Mouse (Mus musculus): ENCODE results near the gene Mus81.
"Not testable (repeated sequence)": the region's sequence is repeated elsewhere in the genome, so short reads cannot be mapped to it uniquely, and the experiment has no call there.

Gene Mus81

DNA sequence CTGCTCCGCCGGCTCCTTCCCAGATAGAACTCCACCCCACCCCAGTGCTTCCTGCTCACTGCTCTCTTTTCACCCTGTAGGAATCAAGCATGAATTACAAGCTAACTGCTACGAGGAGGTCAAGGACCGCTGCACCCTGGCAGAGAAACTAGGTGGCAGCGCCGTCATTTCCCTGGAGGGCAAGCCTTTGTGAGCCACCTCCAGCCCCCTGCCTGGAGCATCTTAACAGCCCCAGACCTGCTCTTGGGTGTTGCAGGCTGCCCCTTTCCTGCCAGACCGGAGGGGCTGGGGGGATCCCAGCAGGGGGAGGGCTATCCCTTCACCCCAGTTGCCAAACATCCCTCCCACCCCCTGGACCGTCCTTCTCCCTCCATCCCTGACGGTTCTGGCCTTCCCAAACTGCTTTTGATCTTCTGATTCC, 5.1 kb upstream of the Mus81 start:
- intact Hi-C loops (cut with DNase I), result not testable (repeated sequence)

DNA sequence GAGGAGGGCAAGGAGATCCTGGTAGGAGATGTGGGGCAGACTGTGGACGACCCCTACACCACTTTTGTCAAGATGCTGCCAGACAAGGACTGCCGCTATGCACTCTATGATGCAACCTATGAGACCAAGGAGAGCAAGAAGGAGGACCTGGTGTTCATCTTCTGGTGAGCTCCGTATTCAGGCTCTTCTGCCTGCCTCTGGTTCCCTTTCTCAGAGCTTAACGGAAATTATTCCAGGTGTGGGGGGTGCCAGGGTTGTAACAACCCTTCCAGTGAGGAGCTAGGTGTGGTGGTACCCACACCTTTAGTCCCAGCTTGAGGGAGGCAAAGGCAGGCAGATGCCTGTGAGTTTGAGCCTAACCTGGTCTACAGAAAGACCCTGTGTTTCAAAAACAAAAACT, 4.4 kb upstream of the Mus81 start:
- intact Hi-C loops (cut with DNase I), result no loop called here

DNA sequence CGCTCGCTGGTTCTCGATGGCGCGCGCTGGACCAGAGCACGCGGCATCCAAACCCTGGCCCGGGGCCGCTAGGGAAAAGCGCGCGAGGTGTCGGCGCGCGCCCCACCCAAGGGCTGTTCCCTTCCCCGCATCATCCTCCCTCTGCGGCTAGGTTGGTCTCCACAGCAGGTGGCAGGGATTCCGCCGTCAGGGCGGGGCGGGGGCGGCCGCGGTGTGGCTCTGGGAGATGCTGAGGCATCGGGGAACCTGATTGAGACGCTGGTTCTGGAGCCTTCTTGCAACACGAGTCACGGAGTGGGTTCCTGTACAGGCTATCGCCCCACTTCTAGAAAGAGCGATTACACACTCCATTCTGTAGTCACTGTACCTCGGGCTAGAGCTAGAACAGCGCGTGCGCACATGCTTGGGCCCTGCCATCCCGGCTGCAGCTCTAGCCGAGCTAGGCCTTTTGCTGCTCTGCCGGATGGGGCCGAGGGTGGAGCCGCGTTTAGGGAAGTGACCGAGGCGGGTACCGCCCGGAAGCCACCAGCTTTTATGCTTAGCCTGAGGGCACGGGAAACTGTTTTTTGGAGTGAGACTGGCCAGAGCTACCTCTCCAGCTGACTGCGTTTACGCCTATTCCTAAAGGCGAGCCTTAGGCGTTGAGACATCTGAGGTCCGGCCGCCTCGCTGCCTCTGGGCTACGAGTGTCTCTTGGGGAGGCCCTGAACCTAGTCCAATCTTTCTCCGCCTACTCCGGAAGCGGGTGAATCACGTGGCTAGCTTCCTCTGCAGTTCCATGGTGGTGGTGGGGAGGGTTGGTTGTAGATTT, 2.9 kb upstream of the Mus81 start:
- intact Hi-C loops (cut with DNase I), result no loop called here

DNA sequence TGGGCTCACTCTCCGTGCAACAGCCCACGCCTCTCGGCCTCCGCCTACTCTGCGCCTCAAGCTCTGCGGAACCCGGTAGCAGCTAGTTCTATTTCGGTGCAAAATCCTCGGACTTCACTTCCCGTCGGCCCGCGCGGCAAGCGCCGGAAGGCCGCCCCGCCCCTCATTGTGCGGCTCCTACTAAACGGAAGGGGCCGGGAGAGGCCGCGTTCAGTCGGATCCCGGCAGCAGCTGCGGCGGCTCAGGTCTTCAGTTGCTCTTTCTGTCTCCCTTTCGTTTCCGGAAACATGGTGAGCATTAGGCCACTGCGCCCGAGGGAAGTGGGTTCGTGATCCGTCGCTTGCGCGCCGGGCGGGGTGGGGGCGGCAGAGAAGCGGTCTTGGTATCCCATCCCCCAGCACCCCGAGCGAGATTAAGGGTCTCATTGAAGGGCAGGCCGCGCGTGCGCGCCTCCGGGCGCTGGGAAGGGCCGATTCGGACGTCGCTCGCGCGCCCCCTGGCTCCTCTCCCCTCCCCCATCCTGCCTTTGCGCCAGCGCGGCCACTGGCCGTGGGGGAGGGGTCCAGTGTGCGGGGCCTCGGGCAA, 2.2 kb upstream of the Mus81 start, which contains the start of gene Cfl1:
TSS of gene Cfl1 (plus strand) at position 143 of the 585 bp plus-strand sequence.
- intact Hi-C loops (cut with DNase I), result no loop called here

DNA sequence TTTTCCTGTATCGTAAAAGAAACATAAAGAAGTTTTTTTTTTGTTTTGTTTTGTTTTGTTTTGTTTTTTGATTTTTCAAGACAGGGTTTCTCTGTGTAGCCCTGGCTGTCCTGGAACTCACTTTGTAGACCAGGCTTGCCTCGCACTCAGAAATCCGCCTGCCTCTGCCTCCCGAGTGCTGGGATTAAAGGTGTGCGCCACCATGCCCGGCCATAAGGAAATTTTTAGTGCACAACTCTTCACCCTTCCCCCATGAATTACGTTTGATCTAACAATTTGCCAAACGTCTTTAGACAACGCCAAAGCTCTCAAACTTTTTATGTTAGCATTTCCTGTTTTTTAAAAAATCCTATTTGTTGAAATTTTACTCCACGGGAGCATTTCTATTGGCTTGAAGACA, 1.5 kb upstream of the Mus81 start:
- intact Hi-C loops (cut with DNase I), result loop anchor here (5.0 kb wide), 1 partner anchor 57 kb away; no protein-coding TSS in a partner anchor

DNA sequence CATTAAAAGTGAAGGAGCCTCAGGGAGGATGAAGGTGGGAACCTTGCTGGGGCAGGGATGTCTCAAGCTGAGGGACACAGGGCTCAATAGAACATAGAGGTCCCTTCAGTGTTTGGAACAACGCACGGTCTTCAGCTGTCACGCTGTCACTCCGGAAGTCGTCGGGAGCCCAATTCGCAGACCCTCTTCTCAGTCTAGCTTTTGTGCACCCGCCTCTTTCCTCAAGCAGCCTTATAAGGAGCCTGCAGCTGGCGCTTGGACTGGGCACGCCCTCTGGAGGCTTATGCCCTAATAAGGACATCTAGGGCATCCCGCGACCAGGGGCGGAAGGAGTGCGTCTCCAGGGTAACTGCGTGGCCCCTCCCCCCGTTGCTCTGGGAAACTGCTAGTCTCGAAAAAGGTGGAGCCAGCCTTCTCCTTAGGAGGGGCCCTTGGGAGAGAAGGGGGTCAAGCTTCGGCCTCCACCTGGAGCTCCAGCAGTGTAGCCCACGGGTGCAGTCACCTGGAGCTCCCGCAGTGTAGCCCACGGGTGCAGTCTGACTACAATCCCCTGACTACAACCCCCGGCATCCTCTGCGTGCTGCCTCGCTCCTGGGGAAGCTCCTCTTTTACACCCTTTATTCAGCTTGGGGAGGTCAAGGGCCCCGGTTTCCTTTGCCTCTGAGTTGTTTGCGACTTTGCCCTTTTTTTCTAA, 823 bp upstream of the Mus81 start:
- intact Hi-C loops (cut with DNase I), result loop anchor here (5.0 kb wide), 1 partner anchor 57 kb away; no protein-coding TSS in a partner anchor

DNA sequence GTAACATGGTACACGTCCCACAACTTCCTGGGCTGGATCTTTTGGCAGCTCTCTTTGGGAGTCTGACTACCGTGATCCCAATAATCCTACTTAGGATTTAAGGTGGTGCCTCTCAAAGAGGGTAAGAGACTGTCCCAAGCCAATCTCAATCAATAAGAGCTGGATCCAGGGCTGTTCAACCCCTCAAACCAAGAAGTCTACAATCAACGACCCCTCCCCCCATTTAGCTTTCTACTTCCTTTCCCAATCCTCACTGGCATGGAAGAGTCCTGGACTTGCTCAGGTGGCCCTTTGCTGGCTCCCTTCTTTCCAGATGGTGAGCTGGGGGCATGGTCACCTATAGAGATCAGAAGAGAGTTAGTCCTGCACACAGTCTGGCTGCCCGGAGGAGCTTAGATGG, 1.4 kb downstream of the Mus81 start:
- intact Hi-C loops (cut with DNase I), result loop anchor here (5.0 kb wide), 1 partner anchor 54 kb away; no protein-coding TSS in a partner anchor

DNA sequence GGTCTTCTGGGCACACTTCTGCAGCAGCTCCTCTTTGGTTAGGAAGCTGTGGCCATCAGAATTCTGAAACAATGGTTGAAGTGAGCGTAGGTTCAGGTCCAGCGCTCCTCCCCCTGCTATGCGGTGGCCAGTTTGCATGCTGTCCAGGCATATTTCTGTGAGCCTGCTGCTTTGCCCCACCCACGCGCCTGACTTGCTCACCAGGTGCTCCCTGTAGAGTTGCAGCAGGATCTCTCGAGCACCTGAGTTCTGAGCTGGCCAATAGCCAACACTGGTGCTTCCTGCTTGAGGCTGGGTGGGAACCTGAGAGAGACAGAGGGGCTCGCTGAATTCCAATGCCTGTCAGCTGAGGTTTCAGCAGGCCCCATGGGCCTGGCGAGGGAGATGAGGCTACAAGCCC, 1.9 kb downstream of the Mus81 start:
- intact Hi-C loops (cut with DNase I), result loop anchor here (5.0 kb wide), 1 partner anchor 54 kb away; no protein-coding TSS in a partner anchor

DNA sequence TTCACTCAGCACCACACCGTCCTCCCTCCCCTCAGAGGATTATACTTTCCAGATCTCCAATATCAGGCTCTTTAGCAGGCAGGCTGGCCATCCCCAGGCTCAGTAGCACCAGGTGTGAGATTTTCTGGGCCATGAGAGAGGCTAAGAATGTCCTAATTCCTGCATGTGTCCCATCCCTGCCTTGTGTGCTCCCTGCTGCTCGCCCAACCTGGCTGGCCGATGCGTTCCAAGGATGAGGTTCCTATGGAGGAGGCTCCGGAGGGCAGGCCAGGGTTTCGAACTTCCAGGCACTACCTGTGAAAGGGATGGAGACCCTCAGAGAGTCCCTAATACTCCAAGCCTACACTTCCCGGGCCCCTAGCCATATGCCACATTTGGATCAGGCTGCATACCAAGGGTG, 2.4 kb downstream of the Mus81 start:
- intact Hi-C loops (cut with DNase I), result loop anchor here (5.0 kb wide), 1 partner anchor 54 kb away; no protein-coding TSS in a partner anchor

DNA sequence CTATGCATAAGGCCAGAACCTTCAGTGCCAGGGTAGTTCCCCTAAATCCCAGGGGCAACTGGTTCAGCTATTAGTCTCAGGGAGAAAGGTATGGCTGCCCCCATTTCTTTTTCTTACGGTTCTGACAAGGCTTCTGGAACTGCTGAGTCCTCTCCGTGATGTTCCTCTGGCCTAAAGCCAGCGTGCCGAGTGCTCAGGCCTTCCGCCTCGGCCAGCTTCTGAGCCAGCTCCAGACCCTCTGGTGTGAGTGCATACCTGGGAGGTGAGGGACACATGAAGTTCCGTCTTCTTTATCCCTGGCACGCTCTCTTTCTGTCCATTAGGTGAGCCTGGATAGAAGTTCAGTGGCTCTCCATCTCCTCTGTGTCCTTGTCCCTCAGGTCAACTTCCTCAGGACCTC, 2.8 kb downstream of the Mus81 start:
- intact Hi-C loops (cut with DNase I), result loop anchor here (5.0 kb wide), 1 partner anchor 53 kb away; no protein-coding TSS in a partner anchor

DNA sequence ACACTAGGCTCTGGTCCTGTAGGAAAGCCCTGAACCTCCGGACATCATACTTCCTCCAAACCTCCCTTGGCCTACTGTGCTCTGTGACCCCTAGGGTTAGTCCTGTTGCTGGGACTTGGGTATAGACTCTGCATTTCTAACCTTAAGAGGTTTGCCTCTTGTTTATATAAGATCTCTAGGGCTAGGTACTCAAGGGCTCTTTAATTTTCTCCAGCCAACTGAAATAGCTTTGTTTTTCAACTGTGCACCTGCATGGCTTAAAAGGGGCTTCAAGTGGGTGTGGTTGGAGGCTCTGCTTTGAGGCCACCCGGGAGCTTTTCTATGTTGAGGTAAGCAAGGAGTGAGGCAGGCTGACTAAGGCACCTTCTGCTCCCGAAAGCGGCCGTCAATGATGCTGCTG, 3.7 kb downstream of the Mus81 start:
- intact Hi-C loops (cut with DNase I), result no loop called here

DNA sequence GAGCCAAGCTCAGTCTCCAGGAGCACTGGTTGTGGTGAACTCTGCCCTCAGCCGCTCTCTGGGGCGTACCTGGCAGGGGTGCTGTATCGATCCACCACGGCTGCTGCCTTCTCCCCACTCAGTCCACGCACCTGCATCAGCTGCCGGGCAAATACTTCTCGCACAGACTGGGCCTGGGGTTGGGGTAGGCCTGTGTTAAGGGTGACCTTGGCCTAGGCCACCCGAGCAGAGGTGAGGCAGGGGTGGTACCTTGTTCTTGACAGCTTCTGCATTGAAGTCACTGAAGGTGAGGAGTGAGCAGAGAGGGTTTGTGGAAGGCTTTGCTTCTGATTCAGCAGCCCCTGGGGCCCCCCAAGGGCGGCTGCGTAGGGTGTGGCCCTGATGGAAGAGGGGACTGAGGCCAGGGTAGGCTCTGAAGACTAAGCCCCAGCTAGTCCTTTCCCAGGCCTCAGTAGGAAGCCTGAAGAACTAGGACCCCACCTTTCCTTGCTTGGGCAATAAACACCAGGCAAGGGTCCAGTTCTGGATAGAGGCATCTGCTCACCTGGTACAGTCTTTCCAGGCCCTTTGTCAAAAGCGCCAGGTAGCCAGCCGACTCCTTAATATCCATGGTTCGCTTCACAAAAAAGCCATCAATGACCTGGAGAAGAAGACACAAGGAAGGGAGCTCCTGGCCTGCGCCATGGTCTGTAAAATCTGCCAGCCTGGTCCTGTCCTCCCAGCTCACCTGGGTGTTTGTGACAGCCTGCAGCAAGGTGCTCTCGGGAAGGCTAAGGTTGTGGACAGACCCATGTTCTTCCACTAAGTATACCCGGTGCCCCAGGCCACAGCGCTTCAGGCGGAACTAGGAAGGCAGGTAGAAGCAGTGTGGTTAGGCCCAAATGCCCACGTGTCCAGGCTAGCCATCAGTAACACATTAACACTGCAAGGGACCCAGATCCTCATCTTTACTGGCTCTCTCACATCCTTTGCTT, 4.5 kb downstream of the Mus81 start:
- intact Hi-C loops (cut with DNase I), result no loop called here

DNA sequence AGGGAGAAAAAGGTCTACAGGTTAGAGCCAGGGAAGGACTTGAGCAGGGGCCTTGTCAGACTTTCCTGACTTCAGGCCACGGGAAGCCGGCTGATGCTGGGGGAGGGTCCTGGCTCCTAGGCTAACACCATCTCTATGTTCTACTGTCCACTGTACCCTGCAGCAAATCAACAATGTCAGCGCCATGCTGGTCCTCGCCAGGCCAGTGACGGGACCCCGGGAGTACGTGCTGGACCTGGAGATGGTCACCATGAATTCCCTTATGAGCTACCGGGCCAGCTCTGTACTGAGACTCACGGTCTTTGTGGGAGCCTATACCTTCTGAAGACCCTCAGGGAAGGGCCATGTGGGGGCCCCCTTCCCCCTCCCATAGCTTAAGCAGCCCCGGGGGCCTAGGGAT, 6.8 kb downstream of the Mus81 start:
- intact Hi-C loops (cut with DNase I), result no loop called here

DNA sequence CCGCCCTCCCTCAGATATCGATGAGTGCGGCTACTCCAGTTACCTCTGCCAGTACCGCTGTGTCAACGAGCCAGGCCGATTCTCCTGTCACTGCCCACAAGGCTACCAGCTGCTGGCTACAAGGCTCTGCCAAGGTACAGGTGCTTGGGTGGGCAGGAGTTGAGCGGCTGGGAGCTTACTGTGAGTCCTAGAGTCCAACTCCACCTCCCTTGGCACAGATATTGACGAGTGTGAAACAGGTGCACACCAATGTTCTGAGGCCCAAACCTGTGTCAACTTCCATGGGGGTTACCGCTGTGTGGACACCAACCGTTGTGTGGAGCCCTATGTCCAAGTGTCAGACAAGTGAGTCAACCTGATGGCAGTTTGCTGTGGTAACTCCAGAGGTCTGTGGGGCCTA, 8.2 kb downstream of the Mus81 start:
- intact Hi-C loops (cut with DNase I), result no loop called here

DNA sequence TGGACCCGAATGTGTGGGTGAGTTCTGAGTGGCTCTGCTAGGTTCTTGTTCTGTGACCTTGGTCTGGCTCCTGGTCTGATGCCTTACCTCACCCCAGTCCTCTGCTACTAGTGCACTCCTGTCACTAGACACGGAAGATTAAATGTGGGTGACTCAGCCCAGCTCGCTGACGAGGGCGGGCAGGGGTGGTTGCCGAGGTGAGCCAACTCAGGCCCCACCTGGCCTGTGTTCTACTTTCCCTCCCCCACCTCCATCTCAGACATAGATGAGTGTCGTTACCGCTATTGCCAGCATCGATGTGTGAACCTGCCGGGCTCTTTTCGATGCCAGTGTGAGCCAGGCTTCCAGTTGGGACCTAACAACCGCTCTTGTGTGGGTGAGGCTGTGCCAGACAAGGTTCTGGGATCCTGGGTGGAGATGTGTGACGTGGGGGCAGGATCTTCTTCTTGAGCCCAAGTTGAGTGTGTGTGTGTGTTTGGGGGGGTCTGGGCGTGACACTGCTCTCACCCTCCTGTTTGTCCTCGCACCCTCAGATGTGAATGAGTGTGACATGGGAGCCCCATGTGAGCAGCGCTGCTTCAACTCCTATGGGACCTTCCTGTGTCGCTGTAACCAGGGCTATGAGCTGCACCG, 10.4 kb downstream of the Mus81 start:
- intact Hi-C loops (cut with DNase I), result no loop called here

DNA sequence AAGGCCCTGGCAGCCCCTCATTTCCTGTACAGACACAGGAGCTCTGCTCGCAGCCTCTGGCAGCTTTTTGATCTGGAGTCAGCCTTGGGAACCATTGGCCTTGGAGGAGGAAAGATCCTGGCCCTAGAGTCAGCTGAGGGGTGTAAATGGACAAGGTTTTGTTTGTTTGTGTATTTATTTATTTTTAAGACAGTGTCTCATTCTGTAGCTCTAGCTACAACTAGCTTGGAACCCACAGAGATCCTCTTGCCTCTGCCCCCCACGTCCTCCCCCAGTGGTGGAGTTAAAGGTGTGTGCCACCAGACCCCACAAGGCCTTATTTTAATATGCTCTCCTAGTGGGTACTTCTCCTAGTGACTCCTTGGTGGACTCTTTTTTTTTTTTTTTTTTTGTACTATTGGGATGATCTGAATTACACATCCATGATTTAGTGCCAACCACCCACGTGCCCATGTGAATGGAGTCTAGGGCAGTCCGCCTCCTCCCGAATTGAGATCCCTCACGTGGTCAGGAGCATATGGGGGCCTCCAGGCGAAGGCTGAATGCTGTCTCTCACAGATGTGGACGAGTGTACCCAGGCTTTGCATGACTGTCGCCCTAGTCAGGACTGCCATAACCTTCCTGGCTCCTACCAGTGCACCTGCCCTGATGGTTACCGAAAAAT, 11.1 kb downstream of the Mus81 start:
- intact Hi-C loops (cut with DNase I), result no loop called here

DNA sequence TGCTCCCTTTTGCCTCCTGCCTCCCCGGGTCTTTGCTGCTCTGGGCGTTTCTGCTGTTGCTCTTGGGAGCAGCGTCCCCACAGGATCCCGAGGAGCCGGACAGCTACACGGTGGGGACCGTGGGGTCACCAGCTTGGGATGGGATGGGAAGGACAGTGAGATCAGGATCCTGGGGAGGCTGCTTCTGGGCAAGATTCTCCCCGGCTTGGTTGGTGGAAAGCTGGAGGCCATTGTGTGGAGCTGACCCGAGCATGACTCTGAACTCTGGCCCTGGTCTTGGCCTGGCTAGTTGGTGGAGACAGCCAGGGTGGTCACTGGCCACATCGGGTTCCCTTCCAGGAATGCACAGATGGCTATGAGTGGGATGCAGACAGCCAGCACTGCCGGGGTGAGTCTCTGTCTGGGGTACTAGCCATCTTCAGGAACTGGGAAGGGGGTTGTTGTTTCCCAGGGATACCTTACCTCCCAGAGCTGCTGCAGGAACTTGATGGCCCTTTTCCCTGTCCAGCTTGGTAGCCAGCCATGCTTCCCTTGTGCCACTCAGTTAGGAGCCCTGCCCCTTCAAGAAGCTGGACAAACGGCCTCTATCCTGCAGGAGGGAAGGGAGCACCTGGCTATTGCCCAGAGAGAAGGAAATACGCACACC, 13.0 kb downstream of the Mus81 start:
- intact Hi-C loops (cut with DNase I), result no loop called here

DNA sequence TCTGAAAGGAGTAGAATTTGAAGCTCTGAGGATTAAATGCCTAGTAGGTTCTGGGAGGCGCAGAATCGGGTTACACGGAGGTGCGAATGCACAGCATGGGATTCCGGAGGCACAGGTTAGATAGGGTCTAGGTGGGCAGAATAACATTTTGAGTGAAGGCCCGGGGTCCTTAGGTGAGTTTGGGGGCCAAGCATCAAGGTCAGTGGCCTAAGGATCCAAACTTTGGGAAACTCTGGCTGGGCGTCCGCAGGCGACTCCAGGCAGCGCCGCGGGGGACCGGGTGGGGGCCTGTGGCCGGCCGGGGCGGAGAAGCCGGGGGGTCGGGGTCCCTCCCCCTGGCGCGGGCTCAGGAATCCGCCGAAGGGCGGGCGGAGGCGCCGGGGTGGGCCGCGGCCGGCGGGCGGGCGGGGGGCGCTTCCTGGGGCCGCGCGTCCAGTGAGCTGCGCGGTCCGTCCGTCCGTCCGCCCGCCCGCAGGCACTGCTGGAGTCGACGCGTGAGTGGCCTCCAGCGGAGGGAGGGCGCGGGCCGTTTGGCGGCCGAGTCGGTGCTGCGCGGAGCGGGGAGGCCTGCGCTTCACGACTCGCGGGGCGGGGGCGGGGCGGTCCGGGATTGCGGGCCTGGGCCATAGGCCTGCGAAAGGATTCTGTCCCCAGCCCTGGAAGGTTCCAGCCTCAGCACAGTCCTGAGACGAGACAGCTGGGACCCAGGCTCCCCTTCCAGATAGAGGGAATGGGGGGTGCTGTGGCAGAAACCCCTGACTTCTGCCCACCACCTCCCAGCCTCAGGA, 13.7 kb downstream of the Mus81 start:
- intact Hi-C loops (cut with DNase I), result no loop called here
